Mouse (Mus musculus): ENCODE measurements around the gene Nfyc. TPM values are rescaled to one million over a fixed set of nuclear protein-coding genes. Genes with fewer than 3 reads are reported as not detected.

Gene Nfyc
- polyA plus RNA-seq, 1 experiment from 2014 or later, result 111 TPM

GRCm38 (mm10) chr4:120743636-120744035 is 87.7 kb downstream of the Nfyc start:
- DNase-seq (ENCODE audit: low spot score), result no peak
- Histone ChIP-seq H3K36me3 (no peaks in the 10 kb centered on the region), H3K4me3 (no peak overlapping the region), H3K27ac (no peak overlapping the region), H3K27me3 (ENCODE audit: insufficient read depth, poor library complexity, severe bottlenecking) (peaks cover 98% of the 10 kb centered on the region), H3K9me3 (no peaks in the 10 kb centered on the region), H3K4me1 (peaks cover 50% of the 10 kb centered on the region)
- 67% methylated on average over 3 of the region's 3 CpGs for WGBS

- no peak overlapping the region for H3K27ac ChIP-seq
- 65% methylated on average over 6 of the region's 6 CpGs for WGBS
- H3K36me3 ChIP-seq, result no peaks in the 10 kb centered on the region
- H3K4me3 ChIP-seq, result no peak overlapping the region
- H3K4me1 ChIP-seq, result peaks cover 26% of the 10 kb centered on the region
- H3K9me3 ChIP-seq, result no peaks in the 10 kb centered on the region
- DNase-seq (ENCODE audit: low spot score), result no peak
- H3K27me3 ChIP-seq (ENCODE audit: insufficient read depth, poor library complexity, severe bottlenecking), result peaks cover 98% of the 10 kb centered on the region
Observed at GRCm38 (mm10) chr4:120741303-120741702, 90.1 kb downstream of the Nfyc start.

DNA sequence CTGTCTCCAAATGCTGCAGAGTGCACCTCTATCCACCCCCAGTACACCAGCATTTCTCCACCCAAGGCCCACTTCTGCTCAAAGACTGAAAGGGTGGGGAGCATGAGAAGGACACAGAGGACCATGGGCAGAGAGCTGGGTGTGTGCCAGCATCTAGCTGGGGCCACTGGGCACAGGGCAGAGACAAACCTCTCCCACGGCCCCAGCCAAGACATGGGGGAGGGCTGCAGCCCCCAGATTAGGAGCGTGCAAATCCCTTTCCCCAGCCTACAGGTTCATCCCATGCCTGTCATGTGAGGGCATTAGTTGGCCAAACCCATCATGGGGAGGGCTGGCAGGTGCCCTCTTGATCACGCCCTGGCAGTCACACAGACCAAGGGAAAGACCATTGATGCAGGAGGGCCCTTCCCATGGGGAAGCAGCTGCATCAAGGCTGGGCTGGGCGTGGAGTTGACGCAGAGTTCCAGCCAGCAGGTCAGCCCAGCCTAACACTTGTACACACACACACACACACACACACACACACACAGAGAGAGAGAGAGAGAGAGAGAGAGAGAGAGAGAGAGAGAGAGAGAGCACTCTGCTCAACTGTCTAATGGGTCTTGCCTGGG is 97.3 kb downstream of the Nfyc start:
- DNase-seq (ENCODE audit: low spot score), result no peak
- peaks cover 34% of the 10 kb centered on the region for H3K4me1 ChIP-seq
- no peak overlapping the region for H3K27ac ChIP-seq
- no peak overlapping the region for H3K4me3 ChIP-seq
- no peaks in the 10 kb centered on the region for H3K36me3 ChIP-seq
- H3K27me3 ChIP-seq (ENCODE audit: insufficient read depth, poor library complexity, severe bottlenecking), result peaks cover 83% of the 10 kb centered on the region
- WGBS, result 81% methylated on average over 5 of the region's 5 CpGs
- H3K9me3 ChIP-seq, result no peaks in the 10 kb centered on the region

DNA sequence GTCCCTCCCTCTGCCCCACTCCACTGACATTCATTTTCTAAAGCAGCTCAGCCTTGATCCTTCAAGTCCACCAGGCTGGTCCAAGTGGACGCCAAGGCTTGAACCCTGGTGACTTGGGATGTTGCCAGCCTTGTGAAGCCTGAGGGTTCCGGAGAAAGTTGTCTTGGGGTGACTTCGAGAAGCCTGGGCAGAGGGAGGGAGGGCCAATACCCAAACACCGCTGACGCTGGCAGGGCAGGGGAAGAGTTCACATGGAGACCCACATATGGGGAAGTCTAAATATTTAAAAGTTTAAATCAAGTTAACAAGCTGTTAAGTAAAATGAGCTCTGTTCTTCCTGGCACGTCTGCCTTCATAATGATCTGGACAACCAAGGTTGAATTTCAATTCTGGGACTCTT is 98.6 kb downstream of the Nfyc start:
- H3K36me3 ChIP-seq, result no peaks in the 10 kb centered on the region
- H3K4me3 ChIP-seq, result no peak overlapping the region
- H3K27ac ChIP-seq, result no peak overlapping the region
- WGBS, result 81% methylated on average over 6 of the region's 6 CpGs
- peaks cover 69% of the 10 kb centered on the region for H3K27me3 ChIP-seq (ENCODE audit: insufficient read depth, poor library complexity, severe bottlenecking)
- peaks cover 43% of the 10 kb centered on the region for H3K4me1 ChIP-seq
- DNase-seq (ENCODE audit: low spot score), result no peak
- no peaks in the 10 kb centered on the region for H3K9me3 ChIP-seq

- under 1% methylated on average over 40 of the region's 40 CpGs for WGBS
- peak; percentile 92 for DNase-seq (ENCODE audit: low spot score)
- no peaks in the 10 kb centered on the region for H3K9me3 ChIP-seq
- H3K27me3 ChIP-seq (ENCODE audit: insufficient read depth, poor library complexity, severe bottlenecking), result peaks cover 62% of the 10 kb centered on the region
- peak overlapping the region; percentile 70; the same call in 1 of the 2 replicates for H3K27ac ChIP-seq
- H3K4me1 ChIP-seq, result peaks cover 48% of the 10 kb centered on the region
- H3K36me3 ChIP-seq, result no peaks in the 10 kb centered on the region
- H3K4me3 ChIP-seq, result peak overlapping the region; percentile 67
Observed at GRCm38 (mm10) chr4:120731030-120731644, 100.2 kb downstream of the Nfyc start.

DNA sequence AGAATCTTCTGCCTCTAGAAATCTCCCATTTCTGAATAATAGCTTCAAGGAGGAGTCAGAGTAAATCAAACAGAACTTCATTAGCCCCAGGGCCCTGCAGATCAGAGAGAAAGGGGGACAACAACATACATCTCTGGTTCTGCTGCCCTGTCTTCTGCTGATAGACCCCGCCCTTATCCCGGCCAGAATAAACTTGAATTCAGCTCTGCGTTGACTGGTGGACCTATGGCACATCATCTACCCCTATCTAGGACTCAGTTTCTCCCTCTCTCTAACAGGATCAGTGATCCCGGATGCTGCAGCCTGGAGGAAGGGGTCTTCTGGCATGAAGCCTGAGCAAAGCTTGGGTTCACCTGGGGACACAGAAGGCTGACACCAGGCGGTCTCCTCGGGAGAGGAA is 100.8 kb downstream of the Nfyc start:
- Histone ChIP-seq H3K27ac (no peak overlapping the region), H3K27me3 (ENCODE audit: insufficient read depth, poor library complexity, severe bottlenecking) (peaks cover 56% of the 10 kb centered on the region), H3K9me3 (no peaks in the 10 kb centered on the region), H3K4me3 (peak overlapping the region; percentile 67), H3K4me1 (peaks cover 54% of the 10 kb centered on the region), H3K36me3 (no peaks in the 10 kb centered on the region)
- no peak for DNase-seq (ENCODE audit: low spot score)
- 20% methylated on average over 6 of the region's 6 CpGs for WGBS

GRCm38 (mm10) chr4:120730146-120730545 is 101.2 kb downstream of the Nfyc start:
- Histone ChIP-seq H3K4me1 (peaks cover 55% of the 10 kb centered on the region), H3K36me3 (no peaks in the 10 kb centered on the region), H3K9me3 (no peaks in the 10 kb centered on the region), H3K27ac (no peak overlapping the region), H3K27me3 (ENCODE audit: insufficient read depth, poor library complexity, severe bottlenecking) (peaks cover 52% of the 10 kb centered on the region), H3K4me3 (no peak overlapping the region)
- 60% methylated on average over 6 of the region's 6 CpGs for WGBS
- no peak for DNase-seq (ENCODE audit: low spot score)

- no peak for DNase-seq (ENCODE audit: low spot score)
- H3K4me1 ChIP-seq, result peaks cover 55% of the 10 kb centered on the region
- 42% methylated on average over 6 of the region's 6 CpGs for WGBS
Observed at GRCm38 (mm10) chr4:120729441-120729840, 101.9 kb downstream of the Nfyc start.

GRCm38 (mm10) chr4:120727842-120728241 is 103.5 kb downstream of the Nfyc start:
- Histone ChIP-seq H3K36me3 (no peaks in the 10 kb centered on the region), H3K4me1 (peaks cover 46% of the 10 kb centered on the region), H3K27me3 (ENCODE audit: insufficient read depth, poor library complexity, severe bottlenecking) (peaks cover 36% of the 10 kb centered on the region), H3K27ac (no peak overlapping the region), H3K4me3 (no peak overlapping the region), H3K9me3 (no peaks in the 10 kb centered on the region)
- DNase-seq (ENCODE audit: low spot score), result no peak
- 49% methylated on average over 11 of the region's 11 CpGs for WGBS

More at GRCm38 (mm10) chr4:120729441-120729840, 101.9 kb downstream of the Nfyc start:
- H3K9me3 ChIP-seq, result no peaks in the 10 kb centered on the region
- peaks cover 45% of the 10 kb centered on the region for H3K27me3 ChIP-seq (ENCODE audit: insufficient read depth, poor library complexity, severe bottlenecking)
- H3K4me3 ChIP-seq, result no peak overlapping the region
- no peak overlapping the region for H3K27ac ChIP-seq
- no peaks in the 10 kb centered on the region for H3K36me3 ChIP-seq

GRCm38 (mm10) chr4:120726174-120726573 is 105.2 kb downstream of the Nfyc start:
- H3K9me3 ChIP-seq, result no peaks in the 10 kb centered on the region
- peaks cover 40% of the 10 kb centered on the region for H3K4me1 ChIP-seq
- no peaks in the 10 kb centered on the region for H3K36me3 ChIP-seq
- no peak overlapping the region for H3K4me3 ChIP-seq
- no peak for DNase-seq (ENCODE audit: low spot score)
- no peak overlapping the region; the same call in 1 of the 2 replicates for H3K27ac ChIP-seq
- 70% methylated on average over 4 of the region's 4 CpGs for WGBS
- H3K27me3 ChIP-seq (ENCODE audit: insufficient read depth, poor library complexity, severe bottlenecking), result peaks cover 20% of the 10 kb centered on the region; the same call in 1 of the 2 replicates

- no peak for DNase-seq (ENCODE audit: low spot score)
- H3K9me3 ChIP-seq, result no peaks in the 10 kb centered on the region
- peak overlapping the region; percentile 9; the same call in 1 of the 2 replicates for H3K27ac ChIP-seq
- peaks cover 20% of the 10 kb centered on the region; the same call in 1 of the 2 replicates for H3K27me3 ChIP-seq (ENCODE audit: insufficient read depth, poor library complexity, severe bottlenecking)
- H3K36me3 ChIP-seq, result no peaks in the 10 kb centered on the region
- peaks cover 36% of the 10 kb centered on the region for H3K4me1 ChIP-seq
- H3K4me3 ChIP-seq, result no peak overlapping the region
- WGBS, result 45% methylated on average over 5 of the region's 5 CpGs
Observed at GRCm38 (mm10) chr4:120725516-120726090, 105.8 kb downstream of the Nfyc start.

DNA sequence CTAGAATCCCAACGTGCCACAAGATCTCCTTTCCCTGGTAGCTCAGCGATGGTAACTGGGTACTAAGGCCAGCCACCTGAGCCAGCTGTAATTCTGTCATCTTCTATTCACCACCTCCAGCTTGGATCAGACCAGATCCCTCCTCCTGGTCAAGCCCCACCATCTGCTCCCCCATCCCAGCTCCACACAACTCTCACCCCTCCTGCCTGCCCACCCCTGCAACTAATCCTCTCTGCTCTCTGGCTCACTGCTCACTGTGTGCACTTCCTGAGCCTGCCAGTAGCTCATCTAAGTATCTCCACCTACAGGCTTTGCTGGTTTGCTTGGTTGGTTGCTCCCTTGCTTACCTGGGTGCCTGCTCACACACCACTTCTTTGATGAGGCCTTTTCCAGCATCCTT is 109.8 kb downstream of the Nfyc start:
- no peak overlapping the region for H3K27ac ChIP-seq
- H3K4me1 ChIP-seq, result peaks cover 17% of the 10 kb centered on the region
- peaks cover 35% of the 10 kb centered on the region for H3K27me3 ChIP-seq (ENCODE audit: insufficient read depth, poor library complexity, severe bottlenecking)
- no peak for DNase-seq (ENCODE audit: low spot score)
- H3K36me3 ChIP-seq, result no peaks in the 10 kb centered on the region
- no peaks in the 10 kb centered on the region for H3K9me3 ChIP-seq
- H3K4me3 ChIP-seq, result no peak overlapping the region
- 65% methylated on average over 2 of the region's 2 CpGs for WGBS

DNA sequence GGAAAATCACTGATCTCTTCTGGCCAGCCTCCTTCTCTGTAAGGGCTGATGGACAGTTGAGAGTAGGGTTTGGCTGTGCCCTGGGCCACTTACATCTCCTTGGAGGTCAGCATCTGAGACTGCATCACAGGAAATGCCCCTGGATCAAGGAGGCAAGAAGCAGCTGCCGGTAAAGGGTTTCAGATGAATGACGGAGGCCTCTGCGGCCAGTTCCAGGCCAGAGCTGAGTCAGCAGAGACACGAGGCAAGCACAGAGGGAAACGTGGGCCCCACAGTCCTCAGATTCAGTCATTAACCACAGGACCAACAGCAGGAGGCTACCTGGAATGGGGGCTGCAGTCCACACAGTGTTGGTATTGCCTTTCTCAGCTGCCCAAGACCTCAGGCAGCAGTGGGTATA is 112.2 kb downstream of the Nfyc start:
- Histone ChIP-seq H3K36me3 (no peaks in the 10 kb centered on the region), H3K9me3 (no peaks in the 10 kb centered on the region), H3K27ac (no peak overlapping the region), H3K4me1 (peaks cover 22% of the 10 kb centered on the region), H3K4me3 (no peak overlapping the region), H3K27me3 (ENCODE audit: insufficient read depth, poor library complexity, severe bottlenecking) (peaks cover 55% of the 10 kb centered on the region)
- WGBS, result 36% methylated on average over 5 of the region's 5 CpGs
- no peak for DNase-seq (ENCODE audit: low spot score)

Data from heart, embryonic 10.5 days (tissue).